Mouse (Mus musculus) kidney, embryonic 14.5 days (tissue): ENCODE data around the gene Gm42420. TPM values are rescaled to one million over a fixed set of nuclear protein-coding genes. Genes with fewer than 3 reads are reported as not detected.
A peak's percentile ranks its signal among the peaks of the same experiment; 100 is the strongest.

ENCODE experiments used
- ATAC-seq: fragments of 200-750 bp; cut with Nextera tagmentation; 2 replicates; pipeline ENCODE4 v1.8.0; 2017; ENCODE audit warnings: moderate number of reproducible peaks, mild to moderate bottlenecking, moderate TSS enrichment, moderate library complexity; ENCODE audit not compliant: low FRiP score, low TSS enrichment
- H3K27ac ChIP-seq: fragments of 300-500 bp; sonication (generic); 2 replicates; pipeline ENCODE4 v1.5.1; 2014; ENCODE audit warnings: low read depth, mild to moderate bottlenecking, low read length, moderate library complexity, mixed read lengths
- H3K27me3 ChIP-seq: fragments of 300-500 bp; sonication (generic); 2 replicates; pipeline ENCODE4 v1.6.1; 2014; ENCODE audit warnings: mild to moderate bottlenecking, low read length; ENCODE audit not compliant: control insufficient read depth, insufficient read depth
- H3K36me3 ChIP-seq: fragments of 300-500 bp; sonication (generic); 2 replicates; pipeline ENCODE4 v1.6.1; 2014; ENCODE audit warnings: low read length, mixed read lengths; ENCODE audit not compliant: control insufficient read depth, insufficient read depth
- H3K4me1 ChIP-seq: fragments of 300-500 bp; sonication (generic); 2 replicates; pipeline ENCODE4 v1.6.1; 2014; ENCODE audit warnings: low read length, mixed read lengths; ENCODE audit not compliant: control insufficient read depth, insufficient read depth
- H3K4me2 ChIP-seq: fragments of 300-500 bp; sonication (generic); replicated peaks from 2 replicates; pipeline ENCODE4 v1.6.1; 2014; ENCODE audit warnings: low read depth, mild to moderate bottlenecking, low read length
- H3K4me3 ChIP-seq: fragments of 300-500 bp; sonication (generic); 2 replicates; pipeline ENCODE4 v1.5.1; 2014; ENCODE audit warnings: mild to moderate bottlenecking, low read length
- H3K9ac ChIP-seq: fragments of 300-500 bp; sonication (generic); 2 replicates; pipeline ENCODE4 v1.6.1; 2014; ENCODE audit warnings: low read depth, mild to moderate bottlenecking, low read length, moderate library complexity
- H3K9me3 ChIP-seq: fragments of 300-500 bp; sonication (generic); 2 replicates; pipeline ENCODE4 v1.6.1; 2016; ENCODE audit warnings: low read length; ENCODE audit not compliant: control insufficient read depth
- WGBS: fragments of 180-500 bp; shearing (Covaris S2); extraction: QIAGEN DNeasy Blood & Tissue Kit; methylation state at CpG from one replicate; pipeline ENCODE4 v1.1.7; 2014; 5-methylcytosine and 5-hydroxymethylcytosine counted together
- polyA plus RNA-seq: library from polyadenylated mRNA; unstranded; fragments of >200 nt; fragmentation: Nextera tagmentation; extraction: Ambion mirVana; gene quantifications from 2 replicates; pipeline ENCODE4 v1.2.1, GENCODE M21; 2014

Gm42420 gene
- polyA plus RNA-seq = 2.1 TPM in 1 of 2 replicates, not detected in the other

GRCm38 (mm10) chr6:39585517-39585916, at the start of gene Gm42420:
Gene Gm42420 (plus strand): TSS chr6:39585753.
- Histone ChIP-seq H3K4me2 (no peak within 1 kb of the TSS), H3K36me3 (peaks cover 20% of the 10 kb centered on the region; the same call in 1 of the 2 replicates), H3K4me3 (no peak within 1 kb of the TSS), H3K27me3 (no peaks in the 10 kb centered on the region), H3K4me1 (no peaks in the 10 kb centered on the region), H3K9ac (no peak within 1 kb of the TSS), H3K27ac (no peak within 1 kb of the TSS), H3K9me3 (no peaks in the 10 kb centered on the region)
- 90% methylated on average over 6 of the region's 6 CpGs for WGBS
- no peak for ATAC-seq

- Histone ChIP-seq H3K9me3 (0 out of 2 replicates have a peak, but pooled peaks cover 4% of the 10 kb centered on the region), H3K27ac (no peak overlapping the region), H3K9ac (no peak overlapping the region), H3K27me3 (no peaks in the 10 kb centered on the region), H3K4me3 (no peak overlapping the region), H3K36me3 (no peaks in the 10 kb centered on the region), H3K4me2 (no peak overlapping the region), H3K4me1 (peaks cover 28% of the 10 kb centered on the region)
- ATAC-seq = no peak
- 41% methylated on average over 1 of the region's 1 CpGs for WGBS
Measured at GRCm38 (mm10) chr6:39536621-39537020, 48.9 kb upstream of the Gm42420 start.

- Histone ChIP-seq H3K4me3 (no peak overlapping the region), H3K4me1 (peaks cover 28% of the 10 kb centered on the region), H3K27me3 (no peaks in the 10 kb centered on the region), H3K27ac (no peak overlapping the region), H3K9ac (no peak overlapping the region), H3K36me3 (no peaks in the 10 kb centered on the region), H3K9me3 (0 out of 2 replicates have a peak, but pooled peaks cover 4% of the 10 kb centered on the region), H3K4me2 (no peak overlapping the region)
- no peak for ATAC-seq
- 91% methylated on average over 5 of the region's 5 CpGs for WGBS
Measured at GRCm38 (mm10) chr6:39537276-39537675, 48.3 kb upstream of the Gm42420 start.

GRCm38 (mm10) chr6:39538227-39538626, 47.3 kb upstream of the Gm42420 start:
- 0 out of 2 replicates have a peak, but pooled peaks cover 4% of the 10 kb centered on the region for H3K9me3 ChIP-seq
- H3K36me3 ChIP-seq = no peaks in the 10 kb centered on the region
- peaks cover 38% of the 10 kb centered on the region for H3K4me1 ChIP-seq
- no peak overlapping the region; the same call in 1 of the 2 replicates for H3K27ac ChIP-seq
- H3K27me3 ChIP-seq = no peaks in the 10 kb centered on the region
- H3K4me2 ChIP-seq = no peak overlapping the region
- ATAC-seq = no peak
- no peak overlapping the region for H3K9ac ChIP-seq
- H3K4me3 ChIP-seq = no peak overlapping the region
- 50% methylated on average over 8 of the region's 8 CpGs for WGBS

- H3K4me3 ChIP-seq = no peak overlapping the region; the same call in 1 of the 2 replicates
- peaks cover 53% of the 10 kb centered on the region for H3K4me1 ChIP-seq
- peak overlapping the region; percentile 9; the same call in 1 of the 2 replicates for H3K9ac ChIP-seq
Measured at GRCm38 (mm10) chr6:39539679-39540155, 45.8 kb upstream of the Gm42420 start.

GRCm38 (mm10) chr6:39540563-39540962, 45.0 kb upstream of the Gm42420 start:
- Histone ChIP-seq H3K27ac (peak overlapping the region; percentile 83; the same call in 1 of the 2 replicates), H3K9ac (no peak overlapping the region), H3K4me2 (peak overlapping the region; percentile 8; the same call in 1 of the 2 replicates), H3K4me1 (peaks cover 61% of the 10 kb centered on the region), H3K36me3 (no peaks in the 10 kb centered on the region), H3K4me3 (no peak overlapping the region), H3K9me3 (no peaks in the 10 kb centered on the region), H3K27me3 (no peaks in the 10 kb centered on the region)
- WGBS = 45% methylated on average over 2 of the region's 2 CpGs
- no peak for ATAC-seq

More at GRCm38 (mm10) chr6:39539679-39540155, 45.8 kb upstream of the Gm42420 start:
- H3K4me2 ChIP-seq = peak overlapping the region; percentile 28; the same call in 1 of the 2 replicates
- H3K27ac ChIP-seq = peak overlapping the region; percentile 83
- H3K9me3 ChIP-seq = no peaks in the 10 kb centered on the region
- H3K36me3 ChIP-seq = no peaks in the 10 kb centered on the region
- no peaks in the 10 kb centered on the region for H3K27me3 ChIP-seq
- peak; percentile 66 for ATAC-seq
- 5% methylated on average over 7 of the region's 7 CpGs for WGBS

- Histone ChIP-seq H3K4me2 (peak overlapping the region; percentile 24), H3K9me3 (no peaks in the 10 kb centered on the region), H3K36me3 (no peaks in the 10 kb centered on the region), H3K27ac (peak overlapping the region; percentile 91), H3K4me1 (peaks cover 75% of the 10 kb centered on the region), H3K27me3 (no peaks in the 10 kb centered on the region), H3K9ac (peak overlapping the region; percentile 19; the same call in 1 of the 2 replicates), H3K4me3 (no peak overlapping the region)
- 8% methylated on average over 15 of the region's 15 CpGs for WGBS
- peak; percentile 91 for ATAC-seq
Measured at GRCm38 (mm10) chr6:39542631-39543597, 42.6 kb upstream of the Gm42420 start.

- Histone ChIP-seq H3K9ac (peak overlapping the region; percentile 19; the same call in 1 of the 2 replicates), H3K4me1 (peaks cover 69% of the 10 kb centered on the region), H3K4me3 (no peak overlapping the region), H3K9me3 (no peaks in the 10 kb centered on the region), H3K36me3 (no peaks in the 10 kb centered on the region), H3K4me2 (no peak overlapping the region), H3K27ac (peak overlapping the region; percentile 91), H3K27me3 (no peaks in the 10 kb centered on the region)
- WGBS = 23% methylated on average over 15 of the region's 15 CpGs
- ATAC-seq = no peak
Measured at GRCm38 (mm10) chr6:39543769-39544420, 41.7 kb upstream of the Gm42420 start.
